Mouse (Mus musculus) kidney, postnatal 0 days (tissue): ENCODE measurements around the gene Zc3h13. TPM values are rescaled to one million over a fixed set of nuclear protein-coding genes. Genes with fewer than 3 reads are reported as not detected.
A peak's percentile ranks its signal among the peaks of the same experiment; 100 is the strongest.

Experiments used
- ATAC-seq: fragments of 200-750 bp; cut with Nextera tagmentation; replicated peaks from 2 replicates; pipeline ENCODE4 v1.8.0; 2017; ENCODE audit warnings: low read depth, moderate number of reproducible peaks, moderate TSS enrichment, moderate library complexity; ENCODE audit not compliant: low FRiP score
- DNase-seq: peaks from one replicate; pipeline ENCODE4 v3.0.0-alpha.2; 2016; ENCODE audit warnings: low spot score
- H3K27ac ChIP-seq: fragments of 300-500 bp; sonication (generic); 2 replicates; pipeline ENCODE4 v1.5.1; 2014; ENCODE audit warnings: mild to moderate bottlenecking
- H3K27me3 ChIP-seq: fragments of 300-500 bp; sonication (generic); 2 replicates; pipeline ENCODE4 v1.6.1; 2014; ENCODE audit warnings: low read length, mixed read lengths; ENCODE audit not compliant: insufficient read depth
- H3K36me3 ChIP-seq: fragments of 300-500 bp; sonication (generic); 2 replicates; pipeline ENCODE4 v1.6.1; 2014; ENCODE audit warnings: low read length, mixed read lengths; ENCODE audit not compliant: insufficient read depth
- H3K4me1 ChIP-seq: fragments of 300-500 bp; sonication (generic); replicated peaks from 2 replicates; pipeline ENCODE4 v1.6.1; 2014; ENCODE audit warnings: antibody characterized with exemption, low read length, mixed read lengths; ENCODE audit not compliant: insufficient read depth
- H3K4me2 ChIP-seq: fragments of 300-500 bp; sonication (generic); 2 replicates; pipeline ENCODE4 v1.6.1; 2014; ENCODE audit warnings: mild to moderate bottlenecking, low read length, moderate library complexity, mixed read lengths
- H3K4me3 ChIP-seq: fragments of 300-500 bp; sonication (generic); replicated peaks from 2 replicates; pipeline ENCODE4 v1.5.1; 2014; ENCODE audit warnings: low read depth, low read length
- H3K9ac ChIP-seq: fragments of 300-500 bp; sonication (generic); 2 replicates; pipeline ENCODE4 v1.6.1; 2014; ENCODE audit warnings: low read depth, low read length
- H3K9me3 ChIP-seq: fragments of 300-500 bp; sonication (generic); replicated peaks from 2 replicates; pipeline ENCODE4 v1.6.1; 2016; ENCODE audit warnings: low read length, inconsistent platforms, mixed read lengths
- CTCF ChIP-seq: IDR thresholded peaks from 2 replicates; pipeline ENCODE4 v1.5.1; 2016; ENCODE audit warnings: antibody characterized with exemption, low read depth, mild to moderate bottlenecking, moderate library complexity
- WGBS: fragments of 180-500 bp; shearing (Covaris S2); extraction: QIAGEN DNeasy Blood & Tissue Kit; methylation state at CpG from one replicate; pipeline ENCODE4 v1.1.7; 2014; 5-methylcytosine and 5-hydroxymethylcytosine counted together
- polyA plus RNA-seq: library from polyadenylated mRNA; unstranded; fragments of >200 nt; fragmentation: Nextera tagmentation; extraction: Ambion mirVana; gene quantifications from 2 replicates; pipeline ENCODE4 v1.2.1, GENCODE M21; 2015

The Zc3h13 gene
- polyA plus RNA-seq, 1 experiment from 2014 or later, result 28.0 TPM

DNA sequence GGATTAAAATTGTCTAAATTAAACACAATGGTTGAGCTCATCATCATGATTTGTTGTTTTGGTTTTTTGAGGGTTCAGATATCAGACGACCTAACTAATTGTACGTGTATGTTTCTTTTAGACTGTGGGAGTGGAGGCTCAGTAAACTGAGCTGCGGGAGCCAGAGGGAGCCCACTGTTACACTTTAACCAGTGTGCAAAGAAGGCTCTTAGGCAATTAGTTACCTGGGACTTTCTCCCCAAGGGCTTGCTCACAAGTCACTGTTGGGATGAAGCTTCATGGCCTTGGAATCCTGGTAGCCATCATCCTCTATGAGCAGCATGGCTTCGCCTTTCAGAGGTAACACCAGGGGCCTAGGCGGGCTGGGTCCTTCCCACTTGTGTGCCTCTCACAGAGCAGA lies 42.1 kb upstream of the Zc3h13 start, which contains the start of gene Cpb2:
Gene Cpb2 (plus strand): TSS at position 201 of the 400 bp plus-strand sequence.
- no peaks in the 10 kb centered on the region for H3K36me3 ChIP-seq
- no peaks in the 10 kb centered on the region for H3K9me3 ChIP-seq
- H3K4me2 ChIP-seq, result no peak within 1 kb of the TSS
- no peaks in the 10 kb centered on the region for H3K27me3 ChIP-seq
- 62% methylated on average over 5 of the region's 5 CpGs for WGBS
- no peak within 1 kb of the TSS for H3K9ac ChIP-seq
- H3K4me3 ChIP-seq, result no peak within 1 kb of the TSS
- no peak for TF ChIP-seq CTCF
- no peak within 1 kb of the TSS for H3K27ac ChIP-seq
- ATAC-seq (no peak), DNase-seq (peak; percentile 6)
- H3K4me1 ChIP-seq, result no peaks in the 10 kb centered on the region

DNA sequence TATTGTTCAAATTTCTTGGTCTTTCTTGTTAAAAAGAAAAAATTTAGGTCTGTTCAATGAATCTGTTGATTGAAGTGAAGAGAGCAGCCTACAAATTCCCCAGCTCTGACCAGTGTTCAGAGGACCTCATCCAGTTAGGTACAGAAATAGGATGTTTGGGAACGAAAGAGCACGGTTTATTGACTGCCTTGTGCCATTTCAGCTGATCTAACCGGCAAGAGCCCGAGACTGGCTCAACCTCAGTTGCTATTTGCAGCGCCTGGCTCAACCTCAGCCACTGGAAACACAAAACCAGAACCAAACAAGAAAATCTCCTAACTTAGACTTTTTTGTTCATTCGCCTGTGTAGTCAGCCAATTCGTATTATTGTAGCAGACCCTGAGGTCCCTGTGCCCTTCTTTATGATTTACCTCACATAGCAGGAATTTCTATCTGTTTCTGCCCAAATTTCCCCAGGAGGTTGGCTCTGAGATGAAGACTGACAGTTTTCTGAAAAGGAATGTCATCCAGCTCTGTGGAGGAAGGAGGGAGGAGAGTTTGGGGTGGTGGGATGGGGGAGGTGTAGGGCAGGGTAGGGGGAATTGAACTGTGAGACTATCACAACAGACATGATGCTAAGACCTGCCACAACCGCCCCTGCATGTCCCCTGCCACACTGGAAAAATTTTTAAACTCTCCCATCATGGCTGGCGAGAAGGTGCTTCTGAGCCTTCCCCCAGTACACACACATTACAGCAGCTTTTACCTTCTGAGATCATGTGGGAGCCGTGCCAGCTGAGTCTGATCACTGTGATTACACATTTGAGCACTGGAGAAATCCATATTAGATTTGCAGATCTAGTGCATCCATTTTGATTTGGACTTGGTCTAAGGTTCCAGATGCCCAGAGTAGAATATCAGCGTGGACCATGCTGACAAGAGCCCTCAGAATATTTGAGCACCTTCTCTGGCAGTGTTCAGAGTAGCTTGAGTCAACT lies 37.9 kb upstream of the Zc3h13 start:
- no peaks in the 10 kb centered on the region for H3K4me1 ChIP-seq
- ATAC-seq, result no peak
- no peak overlapping the region for H3K4me2 ChIP-seq
- no peaks in the 10 kb centered on the region for H3K36me3 ChIP-seq
- H3K9me3 ChIP-seq, result no peaks in the 10 kb centered on the region
- H3K27me3 ChIP-seq, result no peaks in the 10 kb centered on the region
- no peak overlapping the region for H3K9ac ChIP-seq
- WGBS, result 77% methylated on average over 11 of the region's 11 CpGs
- no peak for DNase-seq
- no peak for TF ChIP-seq CTCF
- no peak overlapping the region for H3K4me3 ChIP-seq
- no peak overlapping the region for H3K27ac ChIP-seq

DNA sequence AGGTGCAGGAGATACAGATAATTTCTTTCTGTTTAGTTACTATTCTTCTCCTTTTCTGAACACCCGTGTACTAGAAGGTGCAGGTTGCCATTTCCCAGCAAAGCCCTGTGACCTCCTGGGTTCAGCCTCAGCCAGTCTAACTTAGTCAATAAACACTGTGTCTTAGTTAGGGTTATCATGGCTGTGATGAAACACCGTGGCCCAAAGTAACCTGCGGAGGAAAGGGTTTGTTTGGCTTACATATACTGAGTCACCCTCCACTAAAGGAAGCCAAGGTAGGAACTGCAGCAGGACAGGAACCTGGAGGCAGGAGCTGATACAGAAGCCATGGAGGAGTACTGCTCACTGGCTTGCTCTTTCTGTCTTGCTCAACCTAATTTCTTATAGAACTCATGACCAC lies 33.7 kb upstream of the Zc3h13 start:
- H3K4me1 ChIP-seq, result no peaks in the 10 kb centered on the region
- H3K36me3 ChIP-seq, result no peaks in the 10 kb centered on the region
- H3K27ac ChIP-seq, result no peak overlapping the region
- H3K9ac ChIP-seq, result no peak overlapping the region
- TF ChIP-seq CTCF, result no peak
- no peak overlapping the region for H3K4me3 ChIP-seq
- H3K9me3 ChIP-seq, result no peaks in the 10 kb centered on the region
- DNase-seq (no peak), ATAC-seq (no peak)
- no peak overlapping the region for H3K4me2 ChIP-seq
- 88% methylated on average over 3 of the region's 3 CpGs for WGBS
- H3K27me3 ChIP-seq, result no peaks in the 10 kb centered on the region

DNA sequence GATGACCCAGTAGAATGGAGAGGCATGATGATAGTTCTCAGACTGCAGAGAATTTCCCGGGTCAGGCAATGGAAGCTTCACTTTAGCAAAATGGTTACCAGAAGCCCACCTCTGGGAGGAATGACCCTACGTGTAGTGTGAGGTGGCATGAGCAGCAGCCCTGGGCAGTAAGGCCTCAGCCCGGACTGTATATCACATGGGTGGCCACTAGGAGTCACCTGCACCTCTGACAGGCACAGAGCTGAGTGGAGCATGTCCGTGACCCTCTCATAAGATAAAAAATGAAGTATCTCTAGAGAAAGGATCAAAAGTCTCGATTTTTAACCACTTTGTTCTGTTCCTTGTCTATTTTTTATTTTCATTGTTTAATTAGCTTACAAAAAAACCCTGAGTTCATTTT lies 27.7 kb upstream of the Zc3h13 start:
- H3K27me3 ChIP-seq, result no peaks in the 10 kb centered on the region
- ATAC-seq (no peak; the same call in 1 of the 2 replicates), DNase-seq (peak; percentile 12)
- WGBS, result 44% methylated on average over 5 of the region's 5 CpGs
- no peak overlapping the region for H3K4me2 ChIP-seq
- H3K9me3 ChIP-seq, result no peaks in the 10 kb centered on the region
- H3K36me3 ChIP-seq, result no peaks in the 10 kb centered on the region
- no peak overlapping the region for H3K9ac ChIP-seq
- no peak overlapping the region for H3K4me3 ChIP-seq
- TF ChIP-seq CTCF, result peak; percentile 54
- no peaks in the 10 kb centered on the region for H3K4me1 ChIP-seq
- no peak overlapping the region for H3K27ac ChIP-seq

DNA sequence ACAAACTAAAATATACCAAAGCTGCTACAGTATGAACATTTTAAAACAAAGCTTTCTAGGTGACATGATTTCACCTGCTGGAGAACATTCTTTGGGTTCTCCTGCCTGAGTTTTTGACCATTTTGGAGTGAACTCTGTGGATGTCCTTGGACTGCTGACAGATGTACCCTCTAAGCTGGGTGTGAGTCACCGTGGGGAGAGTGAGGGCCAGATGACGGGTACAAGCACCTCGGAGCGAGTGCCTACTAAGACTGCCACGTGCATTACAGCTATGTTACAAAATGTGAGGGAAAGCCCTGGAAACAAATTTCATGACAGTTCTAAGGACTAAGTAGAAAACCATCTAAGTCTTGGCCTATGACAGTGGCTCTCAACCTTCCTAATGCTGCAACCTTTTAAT lies 14.6 kb upstream of the Zc3h13 start:
- Histone ChIP-seq H3K27me3 (no peaks in the 10 kb centered on the region), H3K9ac (no peak overlapping the region), H3K36me3 (no peaks in the 10 kb centered on the region), H3K4me1 (no peaks in the 10 kb centered on the region), H3K9me3 (no peaks in the 10 kb centered on the region), H3K4me2 (no peak overlapping the region), H3K4me3 (no peak overlapping the region), H3K27ac (no peak overlapping the region)
- ATAC-seq (no peak), DNase-seq (no peak)
- TF ChIP-seq CTCF, result no peak
- WGBS, result 92% methylated on average over 5 of the region's 5 CpGs

DNA sequence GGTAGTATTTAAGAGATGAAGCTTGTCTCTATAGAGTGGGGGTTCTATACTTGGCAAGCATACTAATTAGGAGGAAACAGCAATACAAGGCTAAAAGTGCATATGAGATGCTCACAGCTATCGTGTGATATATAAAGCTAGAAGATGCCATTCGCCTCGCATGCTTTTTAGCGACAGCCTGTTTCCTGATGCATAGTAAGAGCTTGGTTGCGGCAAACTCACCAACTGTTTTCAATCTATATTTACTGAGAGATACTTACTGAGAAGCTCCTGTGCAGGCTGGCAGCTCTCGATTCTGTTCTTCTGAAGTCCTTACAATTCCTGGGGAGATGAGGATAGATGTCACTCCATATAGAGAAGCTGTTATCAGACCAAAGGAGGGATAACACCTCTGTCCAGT lies 4.5 kb upstream of the Zc3h13 start:
- TF ChIP-seq CTCF, result no peak
- H3K9me3 ChIP-seq, result no peaks in the 10 kb centered on the region
- H3K36me3 ChIP-seq, result no peaks in the 10 kb centered on the region
- 0 out of 2 replicates have a peak overlapping the region, but pooled peaks have one; percentile 15 for H3K4me2 ChIP-seq
- no peak overlapping the region for H3K9ac ChIP-seq
- no peaks in the 10 kb centered on the region; the same call in 1 of the 2 replicates for H3K4me1 ChIP-seq
- H3K27ac ChIP-seq, result no peak overlapping the region
- ATAC-seq, result no peak
- H3K4me3 ChIP-seq, result no peak overlapping the region
- no peaks in the 10 kb centered on the region for H3K27me3 ChIP-seq
- DNase-seq, result no peak
- WGBS, result 75% methylated on average over 6 of the region's 6 CpGs
